ENCODE assay signal across 23 mouse cellular contexts in the genomic region with DNA sequence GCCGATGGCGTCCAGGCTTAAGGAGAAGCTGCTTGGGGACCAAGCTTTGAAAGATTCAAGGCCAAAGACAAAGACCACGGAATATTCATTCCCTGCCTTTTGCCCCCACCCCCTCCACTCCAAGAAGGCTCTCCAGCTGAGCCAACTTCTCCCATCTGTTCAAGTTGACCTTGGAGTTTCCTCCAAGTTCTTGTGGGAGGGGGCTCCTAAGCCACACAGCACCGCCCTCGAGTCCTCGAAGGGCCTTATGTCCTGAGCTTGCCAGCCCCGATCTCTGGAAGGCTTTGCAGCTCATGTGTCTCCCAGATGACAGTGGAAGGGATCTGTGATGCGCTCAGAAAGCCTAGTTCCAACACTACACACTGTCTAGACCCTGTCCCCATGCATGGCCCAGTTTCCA. TPM values are rescaled to one million over a fixed set of nuclear protein-coding genes. Genes with fewer than 3 reads are reported as not detected.
A peak's percentile ranks its signal among the peaks of the same experiment; 100 is the strongest.
DNase-seq lines count a peak whose midpoint lies in the region; TF ChIP-seq lines count a peak whose summit lies in the region.
"Had no signal": no experiment of that assay in that cellular context is flagged by ENCODE, and none has a peak within 500 bp of the region (broad histone marks: within the 10 kb centered on the region; RNA-seq: fewer than 3 reads in every experiment).

No protein-coding gene starts in this region.

- intact Hi-C loops in gastrocnemius, postnatal 14 days (cut with DNase I; ENCODE audit: low total_unique reads): no loop called here

- peaks cover 27% of the 10 kb centered on the region for H3K4me1 ChIP-seq in cerebellum, adult 2 months (ENCODE audit: control insufficient read depth, insufficient read depth, low read length)
- H3K4me1 ChIP-seq: megakaryocyte, embryonic 14.5 days had no signal

- H3K27me3 ChIP-seq in cerebellum, adult 2 months (ENCODE audit: control insufficient read depth, insufficient read depth, low read length): no peaks in the 10 kb centered on the region
- H3K27me3 ChIP-seq: forebrain, embryonic 13.5 days; midbrain, embryonic 15.5 days had no signal

- no peak for TF ChIP-seq CTCF in cerebellum, adult 2 months (IDR thresholded peaks at IDR 0.05; ENCODE audit: borderline replicate concordance, insufficient read depth, low read depth, low read length)

- 38% methylated on average over 8 of the region's 8 CpGs for WGBS in cerebellum, adult 2 months

- peak; percentile 47; the same call in 1 of the 2 replicates for TF ChIP-seq POLR2A in cerebellum, adult 2 months (IDR thresholded peaks at IDR 0.05; ENCODE audit: borderline replicate concordance, insufficient read depth, low read length)

- peak in 1 of 2 experiments; percentile 35 for DNase-seq in cerebellum, adult 2 months
- no peak for DNase-seq in cerebellum, adult 9-10 months
- DNase-seq in kidney, postnatal 10 days: peak; percentile 26
- no peak for DNase-seq in kidney, adult 9 months
- DNase-seq in ES-CJ7 (ENCODE audit: low read depth, low spot score): peak; percentile 81
- DNase-seq in gastrocnemius, postnatal 14 days: peak; percentile 57
- no peak for DNase-seq in frontal cortex, adult 2 months (ENCODE audit: extremely low spot score in 1 of 2, low spot score in 1 of 2)
- DNase-seq in heart, postnatal 4 days: no peak
- DNase-seq: adrenal gland, adult 2 months; kidney, adult 8-10 months; kidney, postnatal 36 days; layer of hippocampus, adult 9-11 months; liver; lung, postnatal 14 days; thymus, adult 2 months had no signal

- peak overlapping the region; percentile 62 for H3K27ac ChIP-seq in cerebellum, adult 2 months (ENCODE audit: insufficient read depth, low read length)
- H3K27ac ChIP-seq: midbrain, embryonic 15.5 days had no signal

- H3K4me3 ChIP-seq in cerebellum, adult 2 months (replicated peaks; ENCODE audit: insufficient read depth, low read depth, low read length): no peak overlapping the region
- H3K4me3 ChIP-seq: erythroblast, embryonic 14.5 days; forebrain, embryonic 13.5 days; megakaryocyte, embryonic 14.5 days; midbrain, embryonic 15.5 days; myocyte had no signal

RNA-seq across cellular contexts. Expression of a gene that starts 6.6 kb away (rescaled TPM):
- polyA plus RNA-seq in cerebellum, adult 2 months (2012; rRNA removed): 538 and 626 TPM in 2 replicates
- total RNA-seq in gastrocnemius, postnatal 14 days (2021): 1 to 10 TPM in 1 of 2 experiments, under 1 TPM in 1; 0.86 to 1.1 TPM
- 317 and 322 TPM in 2 replicates for polyA plus RNA-seq in frontal cortex, adult 2 months (2012; rRNA removed)
- under 1 TPM; 0.14 to 0.16 TPM for total RNA-seq in heart, postnatal 4 days (2021)
- total RNA-seq: hematopoietic stem cell, adult 5-6 weeks had no signal
- polyA plus RNA-seq: CD4-positive, CD25-positive, alpha-beta regulatory T cell, adult 4 months; erythroblast, embryonic 14.5 days; myocyte; spleen, adult 2 months had no signal

RNA-seq across cellular contexts. Expression of a gene that starts 37.9 kb away (rescaled TPM):
- polyA plus RNA-seq in cerebellum, adult 2 months (2012; rRNA removed): 1.9 and 3.5 TPM in 2 replicates
- 100 to 1,000 TPM; 142 to 192 TPM for total RNA-seq in gastrocnemius, postnatal 14 days (2021)
- 4.0 and 4.3 TPM in 2 replicates for polyA plus RNA-seq in frontal cortex, adult 2 months (2012; rRNA removed)
- total RNA-seq in heart, postnatal 4 days (2021): 10 to 100 TPM; 70.7 to 78.0 TPM
- total RNA-seq: hematopoietic stem cell, adult 5-6 weeks had no signal
- polyA plus RNA-seq: CD4-positive, CD25-positive, alpha-beta regulatory T cell, adult 4 months; erythroblast, embryonic 14.5 days had no signal

RNA-seq across cellular contexts. Expression of a gene that starts 46.9 kb away (rescaled TPM):
- polyA plus RNA-seq in cerebellum, adult 2 months (2012; rRNA removed): 47.8 and 55.8 TPM in 2 replicates
- 1 to 10 TPM; 5.9 TPM for total RNA-seq in gastrocnemius, postnatal 14 days (2021)
- 34.8 and 35.2 TPM in 2 replicates for polyA plus RNA-seq in frontal cortex, adult 2 months (2012; rRNA removed)
- 10 to 100 TPM; 16.0 to 16.8 TPM for total RNA-seq in heart, postnatal 4 days (2021)

RNA-seq across cellular contexts. Expression of a gene that starts 57.6 kb away (rescaled TPM):
- 36.2 and 40.7 TPM in 2 replicates for polyA plus RNA-seq in cerebellum, adult 2 months (2012; rRNA removed)
- 1 to 10 TPM; 7.6 to 7.9 TPM for total RNA-seq in gastrocnemius, postnatal 14 days (2021)
- 46.8 and 50.6 TPM in 2 replicates for polyA plus RNA-seq in frontal cortex, adult 2 months (2012; rRNA removed)
- 10 to 100 TPM in 1 of 2 experiments, 1 to 10 TPM in 1; 9.8 to 12.0 TPM for total RNA-seq in heart, postnatal 4 days (2021)

Comparison
In these comparisons a context has a peak if more than half of its experiments do, and no peak if none do; other contexts are left out.
1. DNase-seq: peak in kidney, postnatal 10 days (single experiment), ES-CJ7 (single experiment) and gastrocnemius, postnatal 14 days (single experiment); none in cerebellum, adult 9-10 months (single experiment), kidney, adult 9 months (single experiment), frontal cortex, adult 2 months (0 of 2) and heart, postnatal 4 days (single experiment).